Mouse (Mus musculus) embryo, embryonic 10.5 days (tissue): Measurements from ENCODE around the gene Kdm3a.

Source experiments
- DNase-seq: peaks from one replicate; pipeline ENCODE4 v3.0.0-alpha.2; 2015; ENCODE audit warnings: low spot score

Kdm3a gene

GRCm38 (mm10) chr6:71632829-71633662 is at the start of gene Kdm3a:
Gene Kdm3a (minus strand): TSS chr6:71632990.
- DNase-seq, result peak; percentile 98

GRCm38 (mm10) chr6:71678891-71679290 is 46.1 kb upstream of the Kdm3a start:
- peak; percentile 39 for DNase-seq

- no peak for DNase-seq
These were observed 40.4 kb upstream of the Kdm3a start for GRCm38 (mm10) chr6:71673166-71673565.

GRCm38 (mm10) chr6:71664511-71664910 is 31.7 kb upstream of the Kdm3a start:
- no peak for DNase-seq

- DNase-seq, result no peak
These were observed 25.5 kb upstream of the Kdm3a start for GRCm38 (mm10) chr6:71658290-71658689.

GRCm38 (mm10) chr6:71655835-71656234 is 23.0 kb upstream of the Kdm3a start:
- no peak for DNase-seq

- no peak for DNase-seq
These were observed 19.1 kb upstream of the Kdm3a start for GRCm38 (mm10) chr6:71651868-71652267.

GRCm38 (mm10) chr6:71632486-71632828 is 333 bp downstream of the Kdm3a start:
- DNase-seq, result no peak

GRCm38 (mm10) chr6:71631706-71632461 is 906 bp downstream of the Kdm3a start:
- peak; percentile 40 for DNase-seq

- peak; percentile 27 for DNase-seq
These were observed 1.6 kb downstream of the Kdm3a start for GRCm38 (mm10) chr6:71631196-71631595.

GRCm38 (mm10) chr6:71627325-71627724 is 5.5 kb downstream of the Kdm3a start:
- no peak for DNase-seq

- no peak for DNase-seq
These were observed 6.8 kb downstream of the Kdm3a start for GRCm38 (mm10) chr6:71625984-71626383.

- DNase-seq, result no peak
These were observed 8.1 kb downstream of the Kdm3a start for GRCm38 (mm10) chr6:71624723-71625122.

- DNase-seq, result no peak
These were observed 10.8 kb downstream of the Kdm3a start for GRCm38 (mm10) chr6:71621981-71622380.

- no peak for DNase-seq
These were observed 11.2 kb downstream of the Kdm3a start for GRCm38 (mm10) chr6:71621551-71621950.

- DNase-seq, result no peak
These were observed 15.8 kb downstream of the Kdm3a start for GRCm38 (mm10) chr6:71616959-71617358.

- DNase-seq, result no peak
These were observed 19.6 kb downstream of the Kdm3a start for GRCm38 (mm10) chr6:71613225-71613624.

GRCm38 (mm10) chr6:71609968-71610367 is 22.8 kb downstream of the Kdm3a start:
- no peak for DNase-seq

GRCm38 (mm10) chr6:71608994-71609393 is 23.8 kb downstream of the Kdm3a start:
- DNase-seq, result no peak

- no peak for DNase-seq
These were observed 25.0 kb downstream of the Kdm3a start for GRCm38 (mm10) chr6:71607756-71608155.

- DNase-seq, result no peak
These were observed 42.6 kb downstream of the Kdm3a start for GRCm38 (mm10) chr6:71590154-71590553.

- no peak for DNase-seq
These were observed 43.4 kb downstream of the Kdm3a start for GRCm38 (mm10) chr6:71589401-71589800.

- no peak for DNase-seq
These were observed 49.6 kb downstream of the Kdm3a start for GRCm38 (mm10) chr6:71583198-71583597.
